Mouse (Mus musculus) heart, postnatal 0 days (tissue): ENCODE results near the gene Maml3.

Experiments
- CTCF ChIP-seq: IDR thresholded peaks from 2 replicates; pipeline ENCODE4 v1.5.1; 2016; ENCODE audit warnings: antibody characterized with exemption, control low read depth, low read depth
- EP300 ChIP-seq: IDR thresholded peaks from 2 replicates; pipeline ENCODE4 v1.6.1; 2016; ENCODE audit warnings: antibody characterized with exemption, low read depth

- no peak for TF ChIP-seq CTCF
- TF ChIP-seq EP300, result no peak
These were observed 10.5 kb upstream of the Maml3 start for GRCm38 (mm10) chr3:52115421-52115820.
